Mouse (Mus musculus) heart, adult 2 months (tissue): Measurements from ENCODE around the gene H2al1g.

Source experiments
- CTCF ChIP-seq: fragments of 200-600 bp; IDR thresholded peaks from 2 replicates; pipeline ENCODE4 v1.8.1; 2022; ENCODE audit warnings: antibody characterized with exemption, mild to moderate bottlenecking, moderate library complexity
- EP300 ChIP-seq: fragments of 200-500 bp; IDR thresholded peaks from 2 replicates; pipeline ENCODE4 v1.6.1; 2011; ENCODE audit warnings: low read depth, low read length, control low read depth; ENCODE audit not compliant: insufficient read depth
- POLR2A ChIP-seq: fragments of 200-500 bp; IDR thresholded peaks from 2 replicates; pipeline ENCODE4 v1.6.1; 2011; ENCODE audit warnings: mild to moderate bottlenecking, low read depth, low read length, control low read depth; ENCODE audit not compliant: insufficient read depth

DNA sequence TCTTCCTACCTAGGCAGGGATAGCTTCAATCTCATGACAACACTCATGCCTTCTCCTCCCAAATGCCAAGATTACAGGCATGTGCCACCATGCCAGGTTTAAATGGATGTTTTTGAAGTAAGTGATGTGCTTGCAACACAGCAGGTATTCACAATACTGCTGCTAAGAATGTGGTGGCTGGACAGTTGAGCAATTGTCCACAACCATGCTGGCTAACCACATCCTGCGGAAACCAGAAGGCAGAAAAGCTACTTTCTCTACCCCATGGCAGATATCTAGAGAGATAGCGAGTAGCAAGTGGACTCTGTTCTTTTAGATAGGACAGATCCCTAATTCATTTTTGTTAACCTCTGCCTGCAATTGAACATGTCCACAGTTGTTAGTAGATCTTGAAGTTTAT is 43.2 kb downstream of the H2al1g start:
- TF ChIP-seq CTCF (no peak), EP300 (no peak), POLR2A (no peak)
